Mouse (Mus musculus) heart, embryonic 14.5 days (tissue): Measurements from ENCODE around the gene Eif4g1. TPM values are rescaled to one million over a fixed set of nuclear protein-coding genes. Genes with fewer than 3 reads are reported as not detected.

ENCODE experiments used
- ATAC-seq: fragments of 200-750 bp; cut with Nextera tagmentation; 2 replicates; pipeline ENCODE4 v1.8.0; 2017; ENCODE audit warnings: low read depth, moderate TSS enrichment; ENCODE audit not compliant: insufficient number of reproducible peaks, insufficient read depth, low FRiP score
- H3K27ac ChIP-seq, 2 experiments: fragments of 200-500 bp in 1 of 2; fragments of 300-500 bp in 1 of 2; sonication (generic) in 1 of 2; replicated peaks in 1 of 2; 2 replicates each; pipeline ENCODE4 v1.5.1; 2012 to 2014; ENCODE audit warnings: low read depth in 2 of 2, low read length in 2 of 2, control low read depth in 1 of 2, mild to moderate bottlenecking in 1 of 2, mixed read lengths in 1 of 2; ENCODE audit not compliant: control insufficient read depth in 1 of 2, insufficient read depth in 1 of 2
- H3K27me3 ChIP-seq: fragments of 300-500 bp; sonication (generic); 2 replicates; pipeline ENCODE4 v1.6.1; 2014; ENCODE audit warnings: mild to moderate bottlenecking, low read length, control low read depth; ENCODE audit not compliant: control insufficient read depth, insufficient read depth
- H3K36me3 ChIP-seq: fragments of 300-500 bp; sonication (generic); 2 replicates; pipeline ENCODE4 v1.6.1; 2014; ENCODE audit warnings: mild to moderate bottlenecking, control low read depth, low read length, mixed read lengths; ENCODE audit not compliant: control insufficient read depth, insufficient read depth
- H3K4me1 ChIP-seq, 2 experiments: fragments of 200-500 bp in 1 of 2; fragments of 300-500 bp in 1 of 2; sonication (generic) in 1 of 2; 2 replicates each; pipeline ENCODE4 v1.6.1; 2012 to 2014; ENCODE audit warnings: low read length in 2 of 2, control low read depth in 1 of 2, mixed read lengths in 1 of 2; ENCODE audit not compliant: control insufficient read depth in 2 of 2, insufficient read depth in 2 of 2
- H3K4me2 ChIP-seq: fragments of 300-500 bp; sonication (generic); 2 replicates; pipeline ENCODE4 v1.6.1; 2014; ENCODE audit warnings: mild to moderate bottlenecking, low read length
- H3K4me3 ChIP-seq, 2 experiments: fragments of 200-500 bp in 1 of 2; fragments of 300-500 bp in 1 of 2; sonication (generic) in 1 of 2; 2 replicates each; pipeline ENCODE4 v1.5.1; 2012 to 2014; ENCODE audit warnings: low read length in 2 of 2, mild to moderate bottlenecking in 2 of 2, control low read depth in 1 of 2, low read depth in 1 of 2, moderate library complexity in 1 of 2; ENCODE audit not compliant: control insufficient read depth in 1 of 2, insufficient read depth in 1 of 2
- H3K9ac ChIP-seq: fragments of 300-500 bp; sonication (generic); 2 replicates; pipeline ENCODE4 v1.6.1; 2014; ENCODE audit warnings: mild to moderate bottlenecking, low read length
- H3K9me3 ChIP-seq: fragments of 300-500 bp; sonication (generic); 2 replicates; pipeline ENCODE4 v1.6.1; 2016; ENCODE audit warnings: low read length, control low read depth; ENCODE audit not compliant: control insufficient read depth
- WGBS: fragments of 180-500 bp; shearing (Covaris S2); extraction: QIAGEN DNeasy Blood & Tissue Kit; methylation state at CpG from one replicate; pipeline ENCODE4 v1.1.7; 2014; 5-methylcytosine and 5-hydroxymethylcytosine counted together
- polyA plus RNA-seq: library from polyadenylated mRNA; unstranded; fragments of >200 nt; fragmentation: Nextera tagmentation; extraction: Ambion mirVana; gene quantifications from 2 replicates; pipeline ENCODE4 v1.2.1, GENCODE M21; 2014

Gene Eif4g1
- polyA plus RNA-seq, 1 experiment from 2014 or later = 107 TPM

DNA sequence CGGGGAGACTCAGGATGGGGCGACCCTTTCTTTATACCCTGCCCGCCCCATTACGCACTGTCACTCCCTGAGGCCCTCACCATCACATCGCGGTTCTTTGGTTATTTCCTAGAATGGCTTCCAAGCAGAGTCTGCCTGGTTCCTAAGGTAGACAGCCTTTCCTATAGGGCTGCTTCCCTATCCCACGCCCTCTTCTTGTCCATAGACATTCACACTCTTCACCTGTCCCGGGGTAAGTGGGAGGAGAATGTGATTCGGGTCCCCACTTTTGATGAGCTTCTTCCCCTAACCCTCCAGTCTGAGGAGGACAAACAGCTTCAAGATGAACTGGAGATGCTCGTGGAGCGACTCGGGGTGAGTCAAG, 16.2 kb upstream of the Eif4g1 start:
- ATAC-seq = no peak
- H3K4me1 ChIP-seq = peaks cover 0 to 15% of the 10 kb centered on the region in 2 experiments; a peak in 3 of 4 replicates
- peak overlapping the region; percentile 88 for H3K4me2 ChIP-seq
- peak overlapping the region; percentile 81 to 96 for H3K4me3 ChIP-seq
- peak overlapping the region in 1 of 2 experiments; percentile 68; a peak in 2 of 4 replicates for H3K27ac ChIP-seq
- H3K36me3 ChIP-seq = peaks cover 37% of the 10 kb centered on the region
- no peaks in the 10 kb centered on the region for H3K27me3 ChIP-seq
- WGBS = 9% methylated on average over 11 of the region's 12 CpGs
- no peaks in the 10 kb centered on the region for H3K9me3 ChIP-seq
- H3K9ac ChIP-seq = peak overlapping the region; percentile 94

DNA sequence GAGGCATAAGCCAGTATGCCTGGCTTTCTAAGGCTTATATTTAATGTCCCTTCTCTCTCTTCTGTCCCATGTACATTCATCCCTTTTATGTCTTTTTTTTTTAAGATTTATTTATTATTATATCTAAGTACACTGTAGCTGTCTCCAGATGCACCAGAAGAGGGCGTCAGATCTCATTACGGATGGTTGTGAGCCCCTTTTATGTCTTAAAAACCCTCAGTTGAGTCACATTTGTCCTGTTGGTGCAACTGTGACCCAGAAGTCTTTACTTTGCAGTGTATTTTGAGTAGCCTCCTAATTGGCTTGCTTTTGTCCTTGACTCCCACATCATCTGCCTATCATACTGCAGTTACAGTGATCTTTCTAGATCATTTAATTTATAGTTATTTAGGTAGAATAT, 14.8 kb upstream of the Eif4g1 start:
- Histone ChIP-seq H3K9me3 (no peaks in the 10 kb centered on the region), H3K27me3 (no peaks in the 10 kb centered on the region), H3K36me3 (peaks cover 50% of the 10 kb centered on the region), H3K4me1 (peaks cover 0 to 15% of the 10 kb centered on the region in 2 experiments; a peak in 3 of 4 replicates), H3K9ac (no peak overlapping the region), H3K27ac (no peak overlapping the region), H3K4me3 (no peak overlapping the region), H3K4me2 (no peak overlapping the region)
- ATAC-seq = no peak
- 62% methylated on average over 2 of the region's 2 CpGs for WGBS

DNA sequence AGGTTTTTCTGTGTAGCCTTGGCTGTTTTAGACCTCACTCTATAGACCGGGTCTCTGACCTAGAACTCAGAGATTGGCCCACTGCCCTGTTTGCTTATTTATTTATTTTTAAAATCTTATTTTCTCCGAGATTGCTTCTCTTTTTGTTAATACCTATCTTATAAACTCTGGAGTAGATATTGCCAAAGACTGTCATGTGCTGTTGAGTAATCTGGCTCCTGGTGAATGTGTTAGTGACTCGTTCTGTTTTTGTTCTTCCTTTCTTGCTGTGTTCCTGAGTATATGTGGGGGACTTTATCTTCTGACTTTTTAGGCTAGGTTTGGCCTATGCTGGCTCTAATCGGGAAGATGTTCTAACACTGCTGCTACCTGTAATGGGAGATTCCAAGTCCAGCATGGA, 10.5 kb upstream of the Eif4g1 start:
- Histone ChIP-seq H3K4me3 (no peak overlapping the region), H3K27ac (no peak overlapping the region), H3K36me3 (peaks cover 92% of the 10 kb centered on the region), H3K27me3 (no peaks in the 10 kb centered on the region), H3K9me3 (no peaks in the 10 kb centered on the region), H3K4me2 (no peak overlapping the region), H3K4me1 (0 out of 4 replicates have a peak, but pooled peaks cover 0 to 4% of the 10 kb centered on the region in 2 experiments), H3K9ac (no peak overlapping the region)
- no peak for ATAC-seq
- 91% methylated on average over 4 of the region's 4 CpGs for WGBS

DNA sequence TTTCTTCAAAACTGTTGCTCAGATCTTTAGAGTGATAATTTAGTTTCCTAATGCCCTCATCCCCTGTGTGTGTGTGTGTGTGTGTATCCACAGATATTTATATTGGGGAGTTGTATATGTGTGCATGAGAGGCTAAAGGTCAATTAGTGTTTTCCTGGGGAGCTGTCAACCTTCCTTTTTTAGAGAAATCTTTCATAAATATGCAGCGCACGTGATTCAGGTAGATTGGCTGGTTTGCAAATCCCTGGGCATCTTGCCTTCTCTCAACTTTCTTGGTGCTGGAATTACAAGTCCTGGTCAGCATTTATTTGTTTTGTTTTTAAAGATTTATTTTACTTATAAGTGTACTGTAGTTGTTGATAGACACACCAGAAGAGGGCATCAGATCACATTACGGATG, 2.2 kb downstream of the Eif4g1 start:
- no peaks in the 10 kb centered on the region for H3K9me3 ChIP-seq
- H3K36me3 ChIP-seq = peaks cover 10% of the 10 kb centered on the region
- no peak overlapping the region for H3K9ac ChIP-seq
- 87% methylated on average over 3 of the region's 3 CpGs for WGBS
- no peak for ATAC-seq
- H3K27me3 ChIP-seq = no peaks in the 10 kb centered on the region
- no peak overlapping the region for H3K4me3 ChIP-seq
- peaks cover 5 to 22% of the 10 kb centered on the region in 2 experiments for H3K4me1 ChIP-seq
- H3K4me2 ChIP-seq = no peak overlapping the region
- H3K27ac ChIP-seq = no peak overlapping the region

DNA sequence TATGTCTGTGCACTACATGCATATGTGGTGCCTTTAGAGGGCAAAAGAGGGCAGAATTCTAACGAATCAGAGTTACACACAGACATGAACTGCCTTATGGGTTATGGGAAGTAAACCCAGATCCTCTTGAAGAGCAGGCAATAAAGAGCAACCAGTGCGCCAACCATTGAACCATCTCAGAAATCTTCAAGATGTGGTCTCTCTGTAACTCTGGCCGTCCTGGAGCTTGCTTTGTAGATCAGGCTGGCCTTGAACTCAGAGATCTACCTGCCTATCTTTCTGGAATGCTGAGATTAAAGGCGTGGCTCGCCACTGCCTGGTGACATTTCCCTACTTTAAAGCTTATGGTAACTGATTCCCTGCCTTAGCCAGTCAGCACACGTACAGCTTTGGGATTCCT, 3.8 kb downstream of the Eif4g1 start:
- no peaks in the 10 kb centered on the region for H3K27me3 ChIP-seq
- H3K9ac ChIP-seq = peak overlapping the region; percentile 96
- no peak for ATAC-seq
- H3K36me3 ChIP-seq = peaks cover 26% of the 10 kb centered on the region
- H3K9me3 ChIP-seq = no peaks in the 10 kb centered on the region
- peak overlapping the region in 1 of 2 experiments; percentile 97; a peak in 2 of 4 replicates for H3K4me3 ChIP-seq
- WGBS = 19% methylated on average over 6 of the region's 6 CpGs
- H3K27ac ChIP-seq = no peak overlapping the region
- peaks cover 5 to 23% of the 10 kb centered on the region in 2 experiments for H3K4me1 ChIP-seq
- H3K4me2 ChIP-seq = peak overlapping the region; percentile 98

DNA sequence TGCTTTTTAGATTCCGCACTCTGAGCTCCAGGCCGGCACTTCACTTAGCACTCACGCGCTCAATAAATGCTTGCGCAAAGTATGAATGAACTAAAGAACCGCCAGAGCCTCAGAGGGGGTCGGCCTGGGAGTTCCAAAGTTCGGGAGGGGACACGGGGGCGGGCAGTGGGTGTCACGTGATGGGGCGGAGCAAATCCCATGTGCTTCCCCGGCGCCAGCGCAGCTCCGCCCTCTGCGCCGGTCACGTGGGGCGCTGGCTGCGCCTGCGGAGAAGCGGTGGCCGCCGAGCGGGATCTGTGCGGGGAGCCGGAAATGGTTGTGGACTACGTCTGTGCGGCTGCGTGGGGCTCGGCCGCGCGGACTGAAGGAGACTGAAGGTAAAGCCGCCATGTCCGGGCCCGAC, 4.4 kb downstream of the Eif4g1 start:
- Histone ChIP-seq H3K4me2 (peak overlapping the region; percentile 98), H3K4me1 (peaks cover 5 to 29% of the 10 kb centered on the region in 2 experiments), H3K9ac (peak overlapping the region; percentile 96), H3K27ac (peak overlapping the region in 1 of 2 experiments; percentile 96; a peak in 3 of 4 replicates), H3K9me3 (no peaks in the 10 kb centered on the region), H3K36me3 (peaks cover 32% of the 10 kb centered on the region), H3K27me3 (no peaks in the 10 kb centered on the region), H3K4me3 (peak overlapping the region; percentile 95 to 97)
- peak; percentile 91 for ATAC-seq
- under 1% methylated on average over 37 of the region's 38 CpGs for WGBS

DNA sequence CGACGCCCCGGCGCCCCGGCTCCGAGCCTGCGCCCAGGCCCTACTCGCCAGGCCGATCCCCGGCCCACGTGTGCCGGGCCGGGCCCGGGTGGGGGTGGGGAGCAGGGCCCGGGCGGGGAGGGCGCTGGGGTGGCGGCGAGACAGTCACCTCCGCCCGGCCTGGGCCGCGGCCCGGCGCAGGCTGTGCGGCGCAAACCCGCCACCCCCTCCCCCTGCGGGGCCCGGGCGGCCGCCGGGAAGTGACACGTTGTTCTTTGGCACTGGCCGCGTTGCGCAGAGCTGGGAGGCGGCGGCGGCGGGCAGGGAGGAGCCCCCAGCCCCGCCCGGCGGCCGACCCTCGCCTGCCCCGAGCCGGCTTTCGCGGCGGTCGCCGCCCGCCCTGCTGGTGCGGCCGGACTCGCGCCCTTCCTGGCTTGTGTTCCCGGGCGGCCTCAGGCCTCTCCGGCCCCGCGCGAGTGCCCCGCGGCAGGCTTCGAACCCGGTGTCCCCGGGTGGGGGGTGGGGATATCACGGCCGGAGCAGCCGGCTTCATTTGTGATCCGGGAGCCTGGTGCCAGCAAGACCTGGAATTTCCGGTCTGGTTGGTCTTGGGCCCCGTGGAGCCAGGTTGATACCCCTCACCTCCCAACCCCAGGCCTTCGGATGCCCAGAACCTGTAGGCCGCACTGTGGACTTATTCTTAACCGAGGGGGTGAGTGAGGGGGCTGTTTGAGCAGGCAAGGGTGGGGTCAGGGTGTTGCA, 5.0 kb downstream of the Eif4g1 start:
- peak; percentile 79 for ATAC-seq
- peak overlapping the region; percentile 42 to 96 for H3K27ac ChIP-seq
- under 1% methylated on average over 71 of the region's 78 CpGs for WGBS
- peak overlapping the region; percentile 96 for H3K9ac ChIP-seq
- no peaks in the 10 kb centered on the region for H3K27me3 ChIP-seq
- peaks cover 38% of the 10 kb centered on the region for H3K36me3 ChIP-seq
- peak overlapping the region; percentile 98 for H3K4me2 ChIP-seq
- peaks cover 8 to 35% of the 10 kb centered on the region in 2 experiments for H3K4me1 ChIP-seq
- peak overlapping the region; percentile 95 to 97 for H3K4me3 ChIP-seq
- no peaks in the 10 kb centered on the region for H3K9me3 ChIP-seq
